Mouse (Mus musculus): Measurements from ENCODE around the gene Tiprl.

Tiprl gene

GRCm38 (mm10) chr1:165174059-165174616 is 62.7 kb downstream of the Tiprl start:
- DNase-seq (ENCODE audit: low read depth, low spot score), result no peak

- DNase-seq (ENCODE audit: low read depth, low spot score), result no peak
Observed at GRCm38 (mm10) chr1:165171277-165171676, 65.5 kb downstream of the Tiprl start.

- no peak for DNase-seq (ENCODE audit: low read depth, low spot score)
Observed at GRCm38 (mm10) chr1:165170157-165170556, 66.6 kb downstream of the Tiprl start.

GRCm38 (mm10) chr1:165169462-165169861 is 67.3 kb downstream of the Tiprl start:
- DNase-seq (ENCODE audit: low read depth, low spot score), result no peak

- no peak for DNase-seq (ENCODE audit: low read depth, low spot score)
Observed at GRCm38 (mm10) chr1:165164920-165165319, 71.9 kb downstream of the Tiprl start.

All from forelimb bud, embryonic 11.5 days (tissue).